Mouse (Mus musculus): ENCODE data around the gene 6430571L13Rik. TPM values are rescaled to one million over a fixed set of nuclear protein-coding genes. Genes with fewer than 3 reads are reported as not detected.

The 6430571L13Rik gene
- 0.47 and 0.90 TPM in 2 replicates for polyA plus RNA-seq (2015; fragmentation: Nextera tagmentation; extraction: Ambion mirVana)

DNA sequence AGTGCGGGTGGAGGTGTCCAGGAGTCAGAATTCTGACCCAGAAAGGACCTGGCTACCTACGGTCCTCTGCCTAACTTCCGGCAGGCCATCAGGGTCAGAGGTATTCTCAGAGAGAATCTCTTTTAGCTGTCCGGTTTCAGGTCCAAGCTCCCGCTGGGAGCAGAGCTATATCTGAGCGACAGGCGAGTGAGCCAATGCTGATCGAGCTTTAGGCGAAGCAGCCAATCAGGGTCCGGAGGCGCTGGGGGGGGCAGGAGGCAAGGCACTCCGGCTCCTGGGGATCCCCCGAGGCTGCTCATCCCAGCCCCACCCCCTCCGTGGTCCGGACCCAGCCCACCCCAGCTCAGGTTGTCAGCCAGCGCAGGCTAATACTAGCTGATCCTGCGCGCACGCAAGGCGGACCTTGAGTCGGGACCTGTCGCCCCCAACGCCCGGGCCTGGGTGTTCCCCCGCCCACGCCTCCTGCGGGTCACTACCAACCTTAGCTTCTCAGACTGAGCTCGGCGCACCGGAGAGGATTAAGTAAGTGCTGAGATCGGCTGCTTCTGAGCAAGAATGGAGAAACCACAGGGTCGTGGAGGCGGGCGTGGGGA lies at the start of gene 6430571L13Rik:
Gene 6430571L13Rik (plus strand): TSS at position 336 of the 593 bp plus-strand sequence.
- peak within 1 kb of the TSS; percentile 71 for H3K4me3 ChIP-seq (replicated peaks; ENCODE audit: low read length)
- ATAC-seq (ENCODE audit: insufficient read depth, low FRiP score), result peak; percentile 94
- H3K9ac ChIP-seq (ENCODE audit: low read length), result peak within 1 kb of the TSS; percentile 76
- H3K9me3 ChIP-seq (replicated peaks; ENCODE audit: control insufficient read depth, low read length), result no peaks in the 10 kb centered on the region
- peaks cover 6% of the 10 kb centered on the region; the same call in 1 of the 2 replicates for H3K27me3 ChIP-seq (ENCODE audit: control insufficient read depth, insufficient read depth, low read length)
- H3K27ac ChIP-seq (ENCODE audit: low read length), result no peak within 1 kb of the TSS
- peak within 1 kb of the TSS; percentile 86 for H3K4me2 ChIP-seq (ENCODE audit: low read depth, low read length)
- no peaks in the 10 kb centered on the region for H3K36me3 ChIP-seq (ENCODE audit: control insufficient read depth, insufficient read depth, low read length)
- H3K4me1 ChIP-seq (ENCODE audit: control insufficient read depth, insufficient read depth, low read length), result peaks cover 6% of the 10 kb centered on the region; the same call in 1 of the 2 replicates
- WGBS, result under 1% methylated on average over 34 of the region's 34 CpGs

DNA sequence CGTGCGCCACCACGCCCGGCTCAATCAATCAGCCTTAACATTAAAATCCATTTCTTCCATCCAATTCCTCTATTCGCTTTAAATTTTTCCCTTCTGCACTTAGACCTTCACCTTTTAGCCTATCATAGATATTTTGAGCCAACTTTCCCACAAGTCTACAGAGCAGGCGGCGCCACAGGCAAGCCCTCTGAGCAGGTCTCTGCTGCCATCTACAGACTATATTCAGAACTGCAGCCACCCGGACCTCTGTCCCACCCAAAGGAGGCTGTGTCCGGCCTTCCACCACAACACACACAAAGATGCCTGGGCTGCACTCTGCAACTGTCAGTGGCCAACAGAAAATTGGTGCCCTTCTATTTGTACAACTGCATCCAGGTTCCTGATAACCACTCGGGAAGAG lies 49.5 kb upstream of the 6430571L13Rik start:
- Histone ChIP-seq H3K4me3 (replicated peaks; ENCODE audit: low read length) (no peak overlapping the region), H3K4me1 (ENCODE audit: control insufficient read depth, insufficient read depth, low read length) (peaks cover 8% of the 10 kb centered on the region; the same call in 1 of the 2 replicates), H3K4me2 (ENCODE audit: low read depth, low read length) (no peak overlapping the region), H3K9ac (ENCODE audit: low read length) (no peak overlapping the region), H3K27ac (ENCODE audit: low read length) (no peak overlapping the region), H3K27me3 (ENCODE audit: control insufficient read depth, insufficient read depth, low read length) (no peaks in the 10 kb centered on the region), H3K9me3 (replicated peaks; ENCODE audit: control insufficient read depth, low read length) (no peaks in the 10 kb centered on the region), H3K36me3 (ENCODE audit: control insufficient read depth, insufficient read depth, low read length) (no peaks in the 10 kb centered on the region)
- ATAC-seq (ENCODE audit: insufficient read depth, low FRiP score), result no peak
- 23% methylated on average over 10 of the region's 10 CpGs for WGBS

DNA sequence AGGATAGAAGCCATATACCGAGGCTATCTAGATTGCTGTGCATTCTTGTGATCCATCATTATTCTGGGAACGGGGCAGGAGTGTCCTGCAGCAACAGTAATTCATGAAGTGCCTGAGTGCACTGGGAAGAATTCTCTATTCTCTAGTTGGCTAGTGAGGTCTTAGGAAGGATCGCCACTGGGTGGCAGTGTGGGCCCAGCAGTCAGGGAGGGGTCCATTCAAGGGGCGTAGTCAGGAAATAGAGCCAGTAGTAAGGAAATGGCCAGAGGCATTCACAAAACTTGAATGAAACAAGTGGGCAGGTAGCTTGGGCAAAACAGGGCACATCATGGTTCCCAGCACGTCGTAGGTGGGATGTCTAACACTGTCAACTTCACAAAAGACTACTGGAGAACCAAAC lies 46.2 kb upstream of the 6430571L13Rik start:
- 1% methylated on average over 6 of the region's 6 CpGs for WGBS
- no peak overlapping the region for H3K9ac ChIP-seq (ENCODE audit: low read length)
- no peaks in the 10 kb centered on the region for H3K9me3 ChIP-seq (replicated peaks; ENCODE audit: control insufficient read depth, low read length)
- H3K4me1 ChIP-seq (ENCODE audit: control insufficient read depth, insufficient read depth, low read length), result peaks cover 21% of the 10 kb centered on the region; the same call in 1 of the 2 replicates
- no peak overlapping the region for H3K4me3 ChIP-seq (replicated peaks; ENCODE audit: low read length)
- H3K27ac ChIP-seq (ENCODE audit: low read length), result no peak overlapping the region
- no peaks in the 10 kb centered on the region for H3K27me3 ChIP-seq (ENCODE audit: control insufficient read depth, insufficient read depth, low read length)
- no peak overlapping the region for H3K4me2 ChIP-seq (ENCODE audit: low read depth, low read length)
- no peaks in the 10 kb centered on the region for H3K36me3 ChIP-seq (ENCODE audit: control insufficient read depth, insufficient read depth, low read length)
- no peak for ATAC-seq (ENCODE audit: insufficient read depth, low FRiP score)

DNA sequence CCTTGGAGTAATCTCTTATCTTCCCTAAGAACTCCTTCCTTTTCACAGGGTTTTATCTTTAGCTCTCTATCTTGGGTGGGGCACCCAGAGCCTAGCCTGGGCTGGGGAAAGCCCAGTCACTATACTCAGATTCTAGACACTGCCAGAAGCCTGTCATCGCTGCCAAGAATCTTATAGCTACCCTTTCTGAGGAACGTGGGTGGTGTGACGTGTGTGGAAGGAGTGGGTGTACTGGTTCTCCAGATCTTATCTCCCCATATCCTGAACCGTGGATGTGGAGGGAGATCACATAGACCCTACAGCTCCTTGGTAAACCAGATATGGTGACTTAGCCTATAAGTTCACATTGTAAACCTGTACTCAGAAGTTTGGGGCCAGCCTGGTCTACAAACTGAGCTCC lies 44.8 kb upstream of the 6430571L13Rik start:
- no peaks in the 10 kb centered on the region for H3K36me3 ChIP-seq (ENCODE audit: control insufficient read depth, insufficient read depth, low read length)
- H3K9me3 ChIP-seq (replicated peaks; ENCODE audit: control insufficient read depth, low read length), result no peaks in the 10 kb centered on the region
- no peak for ATAC-seq (ENCODE audit: insufficient read depth, low FRiP score)
- H3K4me2 ChIP-seq (ENCODE audit: low read depth, low read length), result peak overlapping the region; percentile 77
- H3K4me1 ChIP-seq (ENCODE audit: control insufficient read depth, insufficient read depth, low read length), result peaks cover 22% of the 10 kb centered on the region; the same call in 1 of the 2 replicates
- WGBS, result 50% methylated on average over 4 of the region's 4 CpGs
- no peaks in the 10 kb centered on the region for H3K27me3 ChIP-seq (ENCODE audit: control insufficient read depth, insufficient read depth, low read length)
- peak overlapping the region; percentile 64 for H3K4me3 ChIP-seq (replicated peaks; ENCODE audit: low read length)
- peak overlapping the region; percentile 64 for H3K9ac ChIP-seq (ENCODE audit: low read length)
- H3K27ac ChIP-seq (ENCODE audit: low read length), result peak overlapping the region; percentile 86; the same call in 1 of the 2 replicates

DNA sequence AAGGTAGTCTGAATTCAATTTTAAA lies 44.6 kb upstream of the 6430571L13Rik start, which contains the start of gene Cish:
Gene Cish (plus strand): TSS at position 11 of the 25 bp plus-strand sequence.
- Histone ChIP-seq H3K27me3 (ENCODE audit: control insufficient read depth, insufficient read depth, low read length) (no peaks in the 10 kb centered on the region), H3K27ac (ENCODE audit: low read length) (peak within 1 kb of the TSS; percentile 86), H3K4me1 (ENCODE audit: control insufficient read depth, insufficient read depth, low read length) (peaks cover 22% of the 10 kb centered on the region; the same call in 1 of the 2 replicates), H3K4me3 (replicated peaks; ENCODE audit: low read length) (peak within 1 kb of the TSS; percentile 64), H3K36me3 (ENCODE audit: control insufficient read depth, insufficient read depth, low read length) (peaks cover 1% of the 10 kb centered on the region; the same call in 1 of the 2 replicates), H3K4me2 (ENCODE audit: low read depth, low read length) (peak within 1 kb of the TSS; percentile 77), H3K9me3 (replicated peaks; ENCODE audit: control insufficient read depth, low read length) (no peaks in the 10 kb centered on the region), H3K9ac (ENCODE audit: low read length) (peak within 1 kb of the TSS; percentile 85)
- ATAC-seq (ENCODE audit: insufficient read depth, low FRiP score), result no peak

DNA sequence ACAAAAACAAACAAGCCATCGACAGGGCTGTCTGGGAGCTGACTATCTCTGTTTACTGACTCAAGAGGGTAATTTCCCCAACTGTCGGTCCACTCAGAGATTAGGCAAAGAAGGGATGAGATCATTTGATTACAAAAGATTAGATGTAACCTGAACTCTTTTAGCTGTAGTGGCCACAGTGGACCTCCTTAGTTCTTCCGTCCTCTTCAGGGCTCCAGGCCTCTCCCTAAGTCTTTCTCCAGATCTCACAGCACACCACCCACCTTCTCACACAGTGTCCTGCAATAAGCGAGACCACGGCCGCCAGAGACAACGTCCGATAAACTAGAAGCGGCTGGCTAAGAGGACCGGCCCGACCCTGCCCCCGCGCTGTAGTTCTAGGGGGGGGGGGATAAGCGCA lies 44.4 kb upstream of the 6430571L13Rik start:
- ATAC-seq (ENCODE audit: insufficient read depth, low FRiP score), result peak; percentile 9; the same call in 1 of the 2 replicates
- peaks cover 3% of the 10 kb centered on the region; the same call in 1 of the 2 replicates for H3K36me3 ChIP-seq (ENCODE audit: control insufficient read depth, insufficient read depth, low read length)
- no peaks in the 10 kb centered on the region for H3K27me3 ChIP-seq (ENCODE audit: control insufficient read depth, insufficient read depth, low read length)
- peak overlapping the region; percentile 77 for H3K4me2 ChIP-seq (ENCODE audit: low read depth, low read length)
- H3K9me3 ChIP-seq (replicated peaks; ENCODE audit: control insufficient read depth, low read length), result no peaks in the 10 kb centered on the region
- peak overlapping the region; percentile 64 for H3K9ac ChIP-seq (ENCODE audit: low read length)
- WGBS, result under 1% methylated on average over 14 of the region's 14 CpGs
- H3K4me3 ChIP-seq (replicated peaks; ENCODE audit: low read length), result peak overlapping the region; percentile 64
- H3K4me1 ChIP-seq (ENCODE audit: control insufficient read depth, insufficient read depth, low read length), result peaks cover 22% of the 10 kb centered on the region; the same call in 1 of the 2 replicates
- peak overlapping the region; percentile 86 for H3K27ac ChIP-seq (ENCODE audit: low read length)

DNA sequence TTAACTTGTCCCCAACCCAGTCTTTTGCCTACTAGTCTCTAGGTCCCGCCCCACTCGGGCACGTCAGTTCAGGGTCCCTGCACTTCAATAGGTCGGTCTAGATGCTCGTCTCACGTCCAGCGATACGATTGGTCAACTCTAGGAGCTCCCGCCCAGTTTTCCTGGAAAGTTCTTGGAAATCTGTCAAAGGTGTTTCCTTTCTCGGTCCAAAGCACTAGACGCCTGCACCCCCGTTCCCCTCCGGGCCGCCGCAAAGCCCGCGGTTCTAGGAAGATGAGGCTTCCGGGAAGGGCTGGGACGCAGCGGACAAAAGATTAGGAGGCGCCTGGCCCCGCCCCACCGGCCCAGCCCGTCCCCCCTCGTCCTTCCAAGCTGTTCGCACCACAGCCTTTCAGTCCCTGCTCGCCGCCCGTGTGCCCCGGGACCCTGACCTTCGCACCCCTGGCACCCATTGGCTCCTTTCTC lies 43.9 kb upstream of the 6430571L13Rik start:
- peak overlapping the region; percentile 64 for H3K4me3 ChIP-seq (replicated peaks; ENCODE audit: low read length)
- under 1% methylated on average over 30 of the region's 31 CpGs for WGBS
- peaks cover 22% of the 10 kb centered on the region; the same call in 1 of the 2 replicates for H3K4me1 ChIP-seq (ENCODE audit: control insufficient read depth, insufficient read depth, low read length)
- peak; percentile 96 for ATAC-seq (ENCODE audit: insufficient read depth, low FRiP score)
- no peaks in the 10 kb centered on the region for H3K27me3 ChIP-seq (ENCODE audit: control insufficient read depth, insufficient read depth, low read length)
- H3K36me3 ChIP-seq (ENCODE audit: control insufficient read depth, insufficient read depth, low read length), result peaks cover 8% of the 10 kb centered on the region; the same call in 1 of the 2 replicates
- H3K27ac ChIP-seq (ENCODE audit: low read length), result peak overlapping the region; percentile 86
- H3K4me2 ChIP-seq (ENCODE audit: low read depth, low read length), result peak overlapping the region; percentile 77
- H3K9me3 ChIP-seq (replicated peaks; ENCODE audit: control insufficient read depth, low read length), result no peaks in the 10 kb centered on the region
- H3K9ac ChIP-seq (ENCODE audit: low read length), result peak overlapping the region; percentile 85

DNA sequence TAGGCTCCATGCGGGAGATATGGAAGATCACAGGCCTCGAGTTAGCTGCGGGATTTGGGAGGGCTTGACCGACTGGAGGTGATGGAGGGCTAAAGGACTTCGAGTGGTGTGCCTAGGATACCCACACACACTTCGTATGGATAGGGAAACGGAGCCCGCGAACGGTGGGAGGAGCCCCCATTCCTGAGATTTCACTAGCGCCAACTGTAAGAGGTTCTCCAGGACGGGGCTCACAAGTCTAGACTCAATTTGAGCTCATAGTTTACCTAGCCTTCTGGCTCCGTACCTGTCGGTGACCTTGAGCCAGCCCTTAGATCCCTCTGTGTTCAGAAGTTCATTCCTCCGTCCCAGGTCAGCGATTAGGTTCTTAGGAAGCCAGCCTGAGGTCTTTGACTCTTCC lies 43.3 kb upstream of the 6430571L13Rik start:
- Histone ChIP-seq H3K27ac (ENCODE audit: low read length) (peak overlapping the region; percentile 86), H3K4me3 (replicated peaks; ENCODE audit: low read length) (peak overlapping the region; percentile 64), H3K27me3 (ENCODE audit: control insufficient read depth, insufficient read depth, low read length) (no peaks in the 10 kb centered on the region), H3K4me1 (ENCODE audit: control insufficient read depth, insufficient read depth, low read length) (peaks cover 22% of the 10 kb centered on the region; the same call in 1 of the 2 replicates), H3K4me2 (ENCODE audit: low read depth, low read length) (peak overlapping the region; percentile 77), H3K9me3 (replicated peaks; ENCODE audit: control insufficient read depth, low read length) (no peaks in the 10 kb centered on the region), H3K36me3 (ENCODE audit: control insufficient read depth, insufficient read depth, low read length) (peaks cover 10% of the 10 kb centered on the region; the same call in 1 of the 2 replicates), H3K9ac (ENCODE audit: low read length) (peak overlapping the region; percentile 85)
- WGBS, result 8% methylated on average over 16 of the region's 16 CpGs
- peak; percentile 0; the same call in 1 of the 2 replicates for ATAC-seq (ENCODE audit: insufficient read depth, low FRiP score)

DNA sequence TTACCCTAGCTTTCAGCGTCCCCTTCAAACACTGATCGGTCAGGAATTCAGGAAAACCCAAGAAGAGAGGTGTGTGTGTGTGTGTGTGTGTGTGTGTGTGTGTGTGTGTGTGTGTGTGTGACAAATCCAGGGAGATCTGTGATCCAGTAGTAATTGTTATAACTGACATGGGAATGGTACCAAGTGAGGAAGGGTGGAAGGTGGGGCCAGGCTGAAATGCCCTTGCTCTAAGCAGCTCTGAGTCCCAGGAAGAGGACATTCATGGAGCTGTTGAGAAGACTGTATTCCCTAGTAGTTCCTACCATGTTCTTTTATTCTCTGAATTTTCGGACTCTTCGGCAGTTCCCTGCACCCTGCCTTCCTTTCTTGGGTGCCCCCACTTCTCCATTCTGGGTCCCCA lies 42.7 kb upstream of the 6430571L13Rik start:
- H3K36me3 ChIP-seq (ENCODE audit: control insufficient read depth, insufficient read depth, low read length), result peaks cover 10% of the 10 kb centered on the region; the same call in 1 of the 2 replicates
- ATAC-seq (ENCODE audit: insufficient read depth, low FRiP score), result no peak
- H3K9me3 ChIP-seq (replicated peaks; ENCODE audit: control insufficient read depth, low read length), result no peaks in the 10 kb centered on the region
- H3K4me1 ChIP-seq (ENCODE audit: control insufficient read depth, insufficient read depth, low read length), result peaks cover 22% of the 10 kb centered on the region; the same call in 1 of the 2 replicates
- peak overlapping the region; percentile 77 for H3K4me2 ChIP-seq (ENCODE audit: low read depth, low read length)
- WGBS, result 68% methylated on average over 4 of the region's 4 CpGs
- H3K27ac ChIP-seq (ENCODE audit: low read length), result peak overlapping the region; percentile 86
- H3K27me3 ChIP-seq (ENCODE audit: control insufficient read depth, insufficient read depth, low read length), result no peaks in the 10 kb centered on the region
- H3K4me3 ChIP-seq (replicated peaks; ENCODE audit: low read length), result peak overlapping the region; percentile 64
- H3K9ac ChIP-seq (ENCODE audit: low read length), result peak overlapping the region; percentile 85

All from stomach, embryonic 16.5 days (tissue).